Mouse (Mus musculus) olfactory bulb, adult 2 months (tissue): ENCODE measurements around the gene Il13ra2. TPM values are rescaled to one million over a fixed set of nuclear protein-coding genes. Genes with fewer than 3 reads are reported as not detected.
"Not testable (repeated sequence)": the region's sequence is repeated elsewhere in the genome, so short reads cannot be mapped to it uniquely, and the experiment has no call there.

Source experiments
- H3K27ac ChIP-seq: fragments of 200-500 bp; 2 replicates; pipeline ENCODE4 v1.5.1; 2012; ENCODE audit warnings: low read depth, low read length; ENCODE audit not compliant: insufficient read depth
- H3K4me1 ChIP-seq: fragments of 200-500 bp; 2 replicates; pipeline ENCODE4 v1.6.1; 2012; ENCODE audit warnings: low read length; ENCODE audit not compliant: control insufficient read depth, insufficient read depth
- H3K4me3 ChIP-seq: fragments of 200-500 bp; 2 replicates; pipeline ENCODE4 v1.5.1; 2012; ENCODE audit warnings: mild to moderate bottlenecking, low read depth, low read length, moderate library complexity; ENCODE audit not compliant: insufficient read depth
- CTCF ChIP-seq: fragments of 200-500 bp; IDR thresholded peaks from 2 replicates; pipeline ENCODE4 v1.5.1; 2012; ENCODE audit warnings: low read depth, mild to moderate bottlenecking, low read length, moderate library complexity; ENCODE audit not compliant: insufficient read depth
- POLR2A ChIP-seq: fragments of 200-500 bp; IDR thresholded peaks from 2 replicates; pipeline ENCODE4 v1.6.1; 2012; ENCODE audit warnings: mild to moderate bottlenecking, low read depth, low read length, moderate library complexity; ENCODE audit not compliant: insufficient read depth
- WGBS: fragments of 180-500 bp; shearing (Covaris S2); methylation state at CpG from one replicate; pipeline ENCODE4 v1.1.7; 2018; 5-methylcytosine and 5-hydroxymethylcytosine counted together
- polyA plus RNA-seq: library from polyadenylated mRNA; stranded (reverse); fragments of >200 nt; gene quantifications from 2 replicates; pipeline ENCODE4 v1.2.4, GENCODE M21; 2012; ENCODE audit warnings: low replicate concordance; ENCODE audit not compliant: missing spikeins, insufficient read depth, insufficient read length

Il13ra2 gene
- polyA plus RNA-seq, result not detected in 2 replicates

- TF ChIP-seq CTCF, result no peak
- TF ChIP-seq POLR2A, result no peak
Observed at GRCm38 (mm10) chrX:147429129-147429528, at the start of gene Il13ra2. Gene Il13ra2, minus strand, starts transcription at chrX:147429192.

DNA sequence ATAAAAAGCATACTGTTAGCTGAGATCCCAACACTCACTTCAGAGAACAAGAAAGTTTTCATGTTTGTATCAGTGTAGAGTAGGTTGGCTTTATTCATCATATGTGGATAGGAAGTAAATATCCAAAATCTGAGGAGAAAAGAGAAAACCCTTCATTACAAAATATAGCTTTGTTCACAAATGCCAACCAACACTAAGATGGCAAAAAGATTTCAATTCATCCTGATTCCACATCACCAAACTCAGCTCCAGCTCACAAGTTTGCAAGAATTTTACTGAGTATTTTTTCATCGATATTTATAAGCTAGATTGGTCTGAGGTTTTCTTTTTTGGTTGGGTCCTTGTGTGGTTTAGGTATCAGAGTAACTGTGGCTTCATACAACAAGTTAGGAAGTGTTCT is 24.6 kb upstream of the Il13ra2 start, which contains the start of gene Vmn1r239-ps:
TSS of gene Vmn1r239-ps (minus strand) at position 101 of the 400 bp plus-strand sequence.
- not testable (repeated sequence) for H3K4me1 ChIP-seq, H3K4me3 ChIP-seq, H3K27ac ChIP-seq
- WGBS, result 75% methylated on average over 1 of the region's 1 CpGs

More at GRCm38 (mm10) chrX:147429129-147429528, at the start of gene Il13ra2:
- WGBS, result 62% methylated on average over 1 of the region's 1 CpGs
- Histone ChIP-seq H3K4me3 (no peak within 1 kb of the TSS), H3K4me1 (no peaks in the 10 kb centered on the region), H3K27ac (no peak within 1 kb of the TSS)

DNA sequence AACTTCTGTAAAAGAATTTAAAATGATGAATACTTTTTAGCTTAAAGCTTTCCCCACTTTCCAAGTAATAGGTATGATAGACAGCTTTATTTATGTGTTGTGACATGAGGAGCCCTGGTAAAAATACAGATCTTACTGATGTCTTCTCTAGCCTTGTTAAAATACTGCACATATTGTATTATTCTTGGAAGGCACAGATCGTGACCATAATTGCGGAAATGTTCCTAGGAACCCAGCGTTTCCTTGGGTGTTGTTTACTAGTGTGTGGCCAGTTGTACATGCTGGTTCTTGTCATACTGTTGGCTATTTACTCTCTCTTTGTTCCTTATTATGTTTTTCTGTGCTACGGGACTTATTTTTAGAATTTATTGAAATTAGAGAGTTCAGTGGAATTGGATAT is 14.4 kb upstream of the Il13ra2 start:
- 80% methylated on average over 4 of the region's 4 CpGs for WGBS
- TF ChIP-seq CTCF (no peak), POLR2A (no peak)
- H3K4me3 ChIP-seq, result no peak overlapping the region
- no peak overlapping the region for H3K27ac ChIP-seq
- H3K4me1 ChIP-seq, result no peaks in the 10 kb centered on the region

DNA sequence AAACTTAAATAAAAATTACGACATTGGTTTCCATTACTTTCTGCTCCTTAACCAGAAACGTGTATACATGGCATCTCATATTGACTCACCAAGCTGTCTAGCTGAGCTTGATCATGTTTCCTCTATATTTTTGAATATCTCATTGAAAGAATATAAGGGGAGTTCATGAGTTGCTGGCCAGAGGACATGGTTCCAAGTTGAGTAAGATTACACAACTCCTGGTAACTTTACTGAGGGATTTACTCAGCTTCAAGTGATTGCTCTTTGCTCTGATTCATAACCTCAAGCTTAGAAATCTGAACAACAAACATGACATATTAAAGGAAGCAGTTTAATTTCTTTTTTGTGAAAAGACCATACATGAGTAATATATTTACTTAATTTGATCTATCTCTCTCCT is 6.4 kb upstream of the Il13ra2 start:
- TF ChIP-seq POLR2A (no peak), CTCF (no peak)
- no peaks in the 10 kb centered on the region for H3K4me1 ChIP-seq
- WGBS, result 77% methylated on average over 2 of the region's 2 CpGs
- H3K4me3 ChIP-seq, result no peak overlapping the region
- H3K27ac ChIP-seq, result no peak overlapping the region

DNA sequence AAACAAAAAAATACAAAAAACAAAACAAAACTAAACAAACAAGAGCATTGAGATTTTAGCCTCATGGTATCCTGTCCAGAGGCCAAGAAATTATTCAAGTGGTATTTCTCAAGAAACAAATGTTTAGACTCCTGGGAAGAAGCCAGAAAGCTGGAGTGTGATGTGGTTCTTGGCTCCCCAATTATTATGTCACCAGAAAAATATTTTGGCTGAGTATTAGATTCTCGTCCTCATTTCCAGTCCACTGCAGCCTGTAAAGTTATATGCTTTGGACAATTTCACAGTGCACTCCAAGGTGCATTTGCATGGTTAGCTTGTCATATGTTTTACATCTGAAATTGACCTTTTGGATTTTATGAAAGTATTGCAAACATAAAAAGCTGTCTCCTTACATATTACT is 761 bp upstream of the Il13ra2 start:
- Histone ChIP-seq H3K4me3 (no peak overlapping the region), H3K27ac (no peak overlapping the region), H3K4me1 (no peaks in the 10 kb centered on the region)
- WGBS, result 50% methylated on average over 1 of the region's 1 CpGs
- TF ChIP-seq CTCF, result no peak
- TF ChIP-seq POLR2A, result no peak

DNA sequence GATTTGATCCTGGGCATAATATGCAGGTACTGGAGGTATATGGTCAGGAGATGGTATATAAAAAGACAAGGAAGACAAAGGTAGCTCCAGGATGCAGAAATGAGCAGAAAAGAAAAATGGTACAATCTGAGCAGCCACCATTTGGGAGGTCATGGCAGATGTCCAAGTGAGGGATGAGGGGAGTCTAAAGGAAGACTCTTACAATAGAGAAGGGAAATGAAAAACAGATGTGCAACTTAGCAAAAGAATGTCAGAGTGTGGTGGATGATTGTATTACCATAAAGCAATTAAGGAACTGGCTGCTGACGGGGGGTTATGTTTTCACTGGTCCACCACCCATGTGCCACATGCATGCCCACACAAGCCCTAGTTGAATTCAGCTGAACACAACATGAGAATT is 35.5 kb downstream of the Il13ra2 start:
- 52% methylated on average over 1 of the region's 1 CpGs for WGBS
- TF ChIP-seq CTCF, result no peak
- Histone ChIP-seq H3K27ac (no peak overlapping the region), H3K4me3 (no peak overlapping the region), H3K4me1 (no peaks in the 10 kb centered on the region)

DNA sequence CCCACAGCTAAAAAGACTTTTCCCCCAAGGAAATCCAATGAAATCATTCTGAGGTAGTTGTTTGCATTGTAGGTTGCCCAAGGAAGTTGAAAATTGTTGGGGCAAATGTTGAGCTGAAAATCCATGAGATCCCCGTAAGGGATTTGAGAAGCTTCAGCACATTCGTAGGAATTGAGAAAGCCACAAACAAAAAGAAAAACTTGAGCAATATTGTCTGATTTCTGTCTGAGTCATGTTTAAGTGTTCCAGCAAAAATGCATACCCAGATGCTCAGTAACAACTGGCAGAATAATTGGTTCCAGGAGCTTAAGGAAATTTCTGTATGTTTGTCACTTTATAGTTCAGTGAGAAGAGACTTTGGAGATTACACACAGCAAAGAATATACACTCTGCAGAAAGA is 79.8 kb downstream of the Il13ra2 start:
- no peak for TF ChIP-seq POLR2A
- H3K4me1 ChIP-seq, result no peaks in the 10 kb centered on the region
- H3K27ac ChIP-seq, result no peak overlapping the region
- H3K4me3 ChIP-seq, result no peak overlapping the region
- 70% methylated on average over 2 of the region's 2 CpGs for WGBS

Other genes with a start within 250 kb of the Il13ra2 start
- gene Vmn1r239-ps, start 24.5 kb upstream of the Il13ra2 start, polyA plus RNA-seq, result not detected in 2 replicates
- not detected in 2 replicates for gene Lrch2, start 124.9 kb upstream of the Il13ra2 start, polyA plus RNA-seq